In the genomic region with DNA sequence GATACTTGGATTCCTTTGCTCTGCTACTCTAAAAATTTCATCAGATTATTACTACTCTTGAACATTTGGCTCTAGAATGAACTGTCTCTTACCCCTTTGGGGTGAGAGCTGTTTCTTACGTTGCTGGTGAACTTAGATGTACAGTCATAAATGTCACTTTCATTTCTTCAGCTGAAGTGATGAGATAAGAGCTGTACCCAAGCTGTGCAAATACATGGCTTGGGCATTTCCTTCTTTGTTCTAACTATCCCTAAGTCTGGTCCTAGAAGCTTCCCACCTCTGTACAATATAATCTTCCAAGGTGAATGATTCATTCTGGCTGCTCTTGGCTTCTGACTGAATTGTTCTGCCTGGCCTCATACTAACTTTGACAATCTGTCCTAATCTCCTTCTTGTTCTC, we compare ENCODE assay signal across 21 mouse cellular contexts. TPM values are rescaled to one million over a fixed set of nuclear protein-coding genes. Genes with fewer than 3 reads are reported as not detected.
DNase-seq lines count a peak whose midpoint lies in the region; ATAC-seq and TF ChIP-seq lines count a peak whose summit lies in the region.
"Had no signal": no experiment of that assay in that cellular context is flagged by ENCODE, and none has a peak within 500 bp of the region (broad histone marks: within the 10 kb centered on the region; RNA-seq: fewer than 3 reads in every experiment).

No protein-coding gene starts in this region.

- no peak for DNase-seq in cerebellum, adult 9-10 months
- DNase-seq: adrenal gland, adult 8-10 months; adrenal gland, postnatal 14 days; adrenal gland, postnatal 36 days; cerebellum, adult 11-12 months; cerebellum, adult 2 months; cerebellum, adult 9-11 months; cerebellum, postnatal 25 days; forebrain, postnatal 0 days had no signal

- no peak overlapping the region for H3K4me3 ChIP-seq in intestine, postnatal 0 days (ENCODE audit: low read depth, low read length)
- no peak overlapping the region for H3K4me3 ChIP-seq in intestine, embryonic 16.5 days (ENCODE audit: low read length)
- no peak overlapping the region for H3K4me3 ChIP-seq in forebrain, embryonic 12.5 days (replicated peaks)
- H3K4me3 ChIP-seq: embryonic facial prominence, embryonic 10.5 days; embryonic facial prominence, embryonic 12.5 days; erythroblast, embryonic 14.5 days; forebrain, embryonic 10.5 days; forebrain, embryonic 13.5 days; forebrain, embryonic 15.5 days had no signal

- no peaks in the 10 kb centered on the region for H3K9me3 ChIP-seq in intestine, postnatal 0 days (ENCODE audit: control insufficient read depth)
- no peaks in the 10 kb centered on the region for H3K9me3 ChIP-seq in intestine, embryonic 16.5 days (ENCODE audit: control insufficient read depth, low read length)
- H3K9me3 ChIP-seq in forebrain, embryonic 12.5 days, result 0 out of 2 replicates have a peak, but pooled peaks cover 5% of the 10 kb centered on the region
- H3K9me3 ChIP-seq: embryonic facial prominence, embryonic 10.5 days; embryonic facial prominence, embryonic 12.5 days; forebrain, embryonic 15.5 days had no signal

- no peaks in the 10 kb centered on the region for H3K27me3 ChIP-seq in intestine, postnatal 0 days (replicated peaks; ENCODE audit: control insufficient read depth, insufficient read depth, low read length)
- H3K27me3 ChIP-seq in intestine, embryonic 16.5 days (replicated peaks; ENCODE audit: control insufficient read depth, insufficient read depth, low read length), result no peaks in the 10 kb centered on the region
- no peaks in the 10 kb centered on the region for H3K27me3 ChIP-seq in forebrain, embryonic 12.5 days
- H3K27me3 ChIP-seq: embryonic facial prominence, embryonic 12.5 days; forebrain, embryonic 13.5 days; forebrain, embryonic 15.5 days; Patski had no signal

- no peak overlapping the region for H3K27ac ChIP-seq in intestine, postnatal 0 days (ENCODE audit: low read depth, low read length)
- no peak overlapping the region for H3K27ac ChIP-seq in intestine, embryonic 16.5 days (ENCODE audit: low read length)
- no peak overlapping the region for H3K27ac ChIP-seq in forebrain, embryonic 12.5 days
- H3K27ac ChIP-seq: embryonic facial prominence, embryonic 10.5 days; embryonic facial prominence, embryonic 12.5 days; forebrain, embryonic 10.5 days; forebrain, embryonic 13.5 days; forebrain, embryonic 15.5 days had no signal

- H3K4me1 ChIP-seq in intestine, postnatal 0 days (replicated peaks; ENCODE audit: control insufficient read depth, insufficient read depth, low read length), result peaks cover 6% of the 10 kb centered on the region; the same call in 1 of the 2 replicates
- peaks cover 7% of the 10 kb centered on the region for H3K4me1 ChIP-seq in intestine, embryonic 16.5 days (ENCODE audit: control insufficient read depth, insufficient read depth, low read length)
- H3K4me1 ChIP-seq in forebrain, embryonic 12.5 days, result peaks cover 2% of the 10 kb centered on the region; the same call in 1 of the 2 replicates
- H3K4me1 ChIP-seq: embryonic facial prominence, embryonic 12.5 days; forebrain, embryonic 10.5 days had no signal

- TF ChIP-seq CTCF in intestine, postnatal 0 days (IDR thresholded peaks at IDR 0.05; ENCODE audit: low read depth), result no peak

- 0 out of 2 replicates have a peak, but pooled peaks have one; percentile 31 for ATAC-seq in intestine, postnatal 0 days
- no peak for ATAC-seq in intestine, embryonic 16.5 days
- 0 out of 2 replicates have a peak, but pooled peaks have one; percentile 29 for ATAC-seq in erythroblast, adult 5-6 weeks (replicated peaks; ENCODE audit: low FRiP score, poor library complexity, severe bottlenecking)
- no peak for ATAC-seq in forebrain, embryonic 12.5 days (ENCODE audit: low FRiP score)
- ATAC-seq: activated CD4-positive, CD25-positive, alpha-beta regulatory T cell, adult 4 months; forebrain, embryonic 13.5 days; forebrain, embryonic 15.5 days; forebrain, postnatal 0 days; Patski had no signal

- 0 out of 2 replicates have a peak, but pooled peaks cover 2% of the 10 kb centered on the region for H3K36me3 ChIP-seq in intestine, postnatal 0 days (ENCODE audit: control insufficient read depth, insufficient read depth)
- no peaks in the 10 kb centered on the region for H3K36me3 ChIP-seq in intestine, embryonic 16.5 days (ENCODE audit: control insufficient read depth, insufficient read depth, low read length)
- peaks cover 5% of the 10 kb centered on the region; the same call in 1 of the 2 replicates for H3K36me3 ChIP-seq in forebrain, embryonic 12.5 days (replicated peaks)
- H3K36me3 ChIP-seq: forebrain, embryonic 15.5 days had no signal

- H3K9ac ChIP-seq in intestine, postnatal 0 days (ENCODE audit: low read depth, low read length), result no peak overlapping the region
- no peak overlapping the region for H3K9ac ChIP-seq in intestine, embryonic 16.5 days (ENCODE audit: low read depth, low read length)
- no peak overlapping the region for H3K9ac ChIP-seq in forebrain, embryonic 12.5 days
- H3K9ac ChIP-seq: embryonic facial prominence, embryonic 12.5 days; forebrain, embryonic 13.5 days; forebrain, embryonic 15.5 days; forebrain, postnatal 0 days had no signal

- 38% methylated on average over 1 of the region's 1 CpGs for whole genome bisulfite sequencing in intestine, postnatal 0 days
- 62% methylated on average over 1 of the region's 1 CpGs for WGBS in intestine, embryonic 16.5 days
- WGBS in forebrain, embryonic 12.5 days, result 100% methylated on average over 1 of the region's 1 CpGs

- no peak overlapping the region for H3K4me2 ChIP-seq in intestine, postnatal 0 days (replicated peaks; ENCODE audit: low read depth)
- H3K4me2 ChIP-seq in intestine, embryonic 16.5 days (ENCODE audit: low read depth, low read length), result no peak overlapping the region
- no peak overlapping the region for H3K4me2 ChIP-seq in forebrain, embryonic 12.5 days
- H3K4me2 ChIP-seq: embryonic facial prominence, embryonic 12.5 days; forebrain, embryonic 13.5 days; forebrain, embryonic 15.5 days had no signal

RNA-seq across cellular contexts. Expression of a gene that starts 7.1 kb away (rescaled TPM):
- 15.5 and 20.0 TPM in 2 replicates for polyA plus RNA-seq in intestine, postnatal 0 days (2015; fragmentation: Nextera tagmentation; extraction: Ambion mirVana)
- 26.9 and 33.3 TPM in 2 replicates for polyA plus RNA-seq in intestine, embryonic 16.5 days (2015; fragmentation: Nextera tagmentation; extraction: Ambion mirVana)
- 25.7 and 32.3 TPM in 2 replicates for total RNA-seq in erythroblast, adult 5-6 weeks (2015; ENCODE audit: low replicate concordance)
- 55.5 and 63.2 TPM in 2 replicates for total RNA-seq in erythroblast, adult 5-6 weeks (2017; ENCODE audit: low replicate concordance)
- 33.6 and 34.6 TPM in 2 replicates for polyA plus RNA-seq in forebrain, embryonic 12.5 days (2016; fragmentation: Nextera tagmentation; extraction: Ambion mirVana)

RNA-seq across cellular contexts. Expression of a gene that starts 44.7 kb away (rescaled TPM):
- polyA plus RNA-seq in intestine, postnatal 0 days (2015; fragmentation: Nextera tagmentation; extraction: Ambion mirVana), result 18.6 and 19.4 TPM in 2 replicates
- polyA plus RNA-seq in intestine, embryonic 16.5 days (2015; fragmentation: Nextera tagmentation; extraction: Ambion mirVana), result 45.1 and 53.5 TPM in 2 replicates
- total RNA-seq in erythroblast, adult 5-6 weeks (2015; ENCODE audit: low replicate concordance), result 6.9 and 18.0 TPM in 2 replicates
- total RNA-seq in erythroblast, adult 5-6 weeks (2017; ENCODE audit: low replicate concordance), result 16.4 and 27.9 TPM in 2 replicates
- 92.4 and 93.4 TPM in 2 replicates for polyA plus RNA-seq in forebrain, embryonic 12.5 days (2016; fragmentation: Nextera tagmentation; extraction: Ambion mirVana)

Comparison
In these comparisons a context has a peak if more than half of its experiments do, and no peak if none do; other contexts are left out.
1. ATAC-seq: peak in intestine, postnatal 0 days (single experiment) and erythroblast, adult 5-6 weeks (single experiment); none in intestine, embryonic 16.5 days (single experiment) and forebrain, embryonic 12.5 days (single experiment).